Mouse (Mus musculus): ENCODE measurements at regions not wholly inside any gene's neighbourhood (a gene's known extent, or its start where the extent isn't known, plus 50 kb on each side); places are given as distances from the start of the nearest gene placed in this dataset.

DNA sequence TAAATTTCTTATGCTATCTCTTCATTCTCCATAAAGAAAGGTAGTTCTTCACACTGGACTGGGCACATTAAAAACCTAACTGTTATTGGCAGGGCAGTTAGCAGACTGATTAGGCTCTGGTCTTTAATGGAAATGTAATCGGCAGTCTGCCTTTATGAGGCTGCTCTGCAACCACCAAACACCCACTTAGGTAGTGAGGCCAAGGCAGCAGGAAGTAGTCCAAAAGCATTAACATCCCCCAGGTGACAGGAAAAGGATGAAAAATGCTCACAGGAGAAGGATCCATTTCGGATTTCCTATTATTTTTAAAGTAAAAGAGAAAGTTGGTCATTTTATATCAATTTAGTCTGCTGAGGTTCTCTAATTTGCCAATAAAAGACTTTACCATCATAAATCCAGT is 528.9 kb upstream of the Dppa4 start:
- DNase-seq: no peak

DNA sequence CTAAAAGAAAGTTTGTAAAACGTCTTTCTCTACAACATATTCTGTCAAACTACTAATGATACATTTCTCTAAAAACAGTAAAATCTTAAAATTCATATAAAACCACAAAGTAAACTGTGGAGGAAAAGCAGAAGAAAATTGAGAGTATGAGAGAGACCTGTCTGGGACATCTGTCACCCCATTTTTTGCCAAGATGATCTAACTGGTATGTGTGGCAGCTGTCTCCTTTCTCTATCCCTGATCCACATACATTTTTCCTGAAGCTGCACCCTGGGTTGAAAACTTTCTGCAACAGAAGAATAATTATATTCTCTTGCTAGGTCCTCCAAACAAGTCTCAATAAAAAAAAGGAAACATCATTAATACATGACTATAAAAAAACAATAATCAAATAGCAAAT is 525.2 kb upstream of the Dppa4 start:
- no peak for DNase-seq

DNA sequence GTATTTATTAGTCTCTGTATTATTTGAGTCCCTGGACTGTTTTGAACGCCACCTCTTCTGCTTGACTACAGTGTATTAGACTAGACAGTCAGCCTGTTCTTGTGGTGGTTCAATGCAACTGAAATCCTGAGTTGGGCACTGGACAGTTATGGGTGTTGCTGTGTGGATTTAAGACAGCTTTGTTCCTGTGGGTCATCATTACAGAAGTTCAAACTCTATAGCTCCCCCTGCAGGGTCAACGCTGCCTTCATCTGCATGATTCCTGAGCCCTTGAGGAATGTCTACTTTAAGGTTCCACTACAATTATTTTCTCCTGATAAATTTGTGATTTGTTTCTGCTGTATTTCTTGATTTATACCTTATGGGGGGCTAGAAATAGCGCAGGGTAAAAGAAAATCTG is 517.8 kb upstream of the Dppa4 start:
- peak; percentile 14 for DNase-seq

DNA sequence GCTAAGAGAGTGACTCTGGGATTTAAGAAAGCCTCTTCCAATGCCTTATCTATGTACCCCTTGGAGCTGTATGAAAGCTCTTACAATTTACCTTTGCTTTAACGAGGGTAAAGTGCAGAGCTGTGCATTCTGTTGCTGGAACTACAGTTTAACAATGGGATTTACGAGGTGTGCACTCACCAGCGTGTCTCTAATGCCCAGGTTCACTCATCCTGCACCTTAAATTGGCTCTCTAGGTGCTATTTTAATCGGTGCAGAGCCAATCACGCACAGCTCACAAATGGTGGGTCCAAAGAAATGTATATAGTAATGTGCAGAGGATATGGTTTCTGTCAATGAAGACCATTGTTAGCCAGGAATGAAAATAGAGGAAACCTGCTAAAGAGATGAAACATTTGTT is 495.0 kb upstream of the Dppa4 start:
- DNase-seq: no peak

DNA sequence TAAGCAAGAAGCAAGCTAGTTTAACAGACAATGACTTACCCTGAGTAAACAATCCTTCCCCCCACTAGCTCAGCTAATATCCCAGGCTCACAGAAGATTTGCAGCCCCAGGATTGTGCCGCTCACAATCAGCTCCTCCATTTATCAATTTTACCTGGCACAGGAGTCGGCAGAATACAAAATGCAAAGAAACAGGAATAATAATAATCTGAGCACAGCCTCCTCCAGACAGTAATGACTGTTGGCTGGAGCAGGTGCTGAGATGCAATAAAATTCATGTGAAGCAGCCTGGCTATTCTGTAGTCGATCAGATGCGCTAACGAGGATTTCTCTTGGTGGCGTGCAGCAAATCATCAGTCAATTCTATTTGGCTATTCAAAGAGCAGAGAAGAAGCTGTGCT is 492.9 kb upstream of the Dppa4 start:
- DNase-seq: no peak

DNA sequence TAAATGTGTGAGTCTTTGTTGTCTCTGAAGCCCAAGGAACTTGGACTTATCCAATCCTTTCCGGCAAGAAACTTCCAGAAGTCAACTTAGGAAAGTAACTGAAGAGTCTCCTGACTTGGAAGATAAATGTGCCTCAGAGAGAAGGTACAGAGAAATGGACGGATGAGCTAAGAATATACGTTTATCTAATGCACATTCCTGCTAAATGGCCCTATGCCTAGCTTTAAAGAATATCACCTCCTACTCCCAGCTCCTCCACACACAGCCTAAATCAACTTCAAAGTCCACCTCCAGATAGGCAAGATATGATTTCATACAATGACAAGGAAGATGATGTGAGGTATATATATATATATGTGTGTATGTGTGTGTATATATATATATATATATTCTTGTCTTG is 492.1 kb upstream of the Dppa4 start:
- DNase-seq: no peak

DNA sequence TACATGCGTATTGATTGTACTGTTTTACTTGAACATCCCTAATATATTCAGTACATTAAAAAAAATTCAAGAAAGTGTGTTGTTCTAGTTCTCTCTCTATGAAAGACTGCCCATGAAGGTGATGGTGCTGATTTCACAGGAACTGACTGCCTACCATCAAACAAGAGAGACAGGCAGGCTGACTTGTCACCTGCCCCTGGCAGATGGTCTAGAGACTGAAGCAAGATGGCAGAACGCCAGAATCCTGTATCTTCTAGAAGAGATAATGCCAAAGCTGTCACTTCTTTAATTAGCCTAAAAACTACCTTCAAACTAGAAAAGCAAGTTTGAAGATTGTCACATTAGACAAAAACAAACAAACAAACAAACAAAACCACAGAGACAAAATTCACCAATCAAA is 484.7 kb upstream of the Dppa4 start:
- no peak for DNase-seq

DNA sequence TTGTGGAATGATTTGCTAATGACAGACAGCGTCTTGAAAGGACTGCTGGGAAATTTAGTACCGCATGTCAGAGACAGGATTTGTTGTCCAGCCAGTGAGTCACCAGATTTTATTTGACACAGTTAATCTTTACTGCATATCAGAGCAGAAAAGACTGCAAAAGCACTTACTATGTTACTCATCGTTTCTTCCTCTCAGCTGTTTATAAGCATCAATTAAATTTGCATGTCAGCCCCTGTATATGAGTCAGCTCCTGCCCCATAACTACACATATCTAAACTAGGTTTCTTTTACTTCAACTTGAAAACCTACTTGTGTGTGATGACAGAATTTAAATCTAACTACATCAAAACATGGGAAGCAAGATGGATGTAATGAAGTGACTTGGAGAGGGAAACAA is 440.4 kb upstream of the Dppa4 start:
- DNase-seq: no peak

DNA sequence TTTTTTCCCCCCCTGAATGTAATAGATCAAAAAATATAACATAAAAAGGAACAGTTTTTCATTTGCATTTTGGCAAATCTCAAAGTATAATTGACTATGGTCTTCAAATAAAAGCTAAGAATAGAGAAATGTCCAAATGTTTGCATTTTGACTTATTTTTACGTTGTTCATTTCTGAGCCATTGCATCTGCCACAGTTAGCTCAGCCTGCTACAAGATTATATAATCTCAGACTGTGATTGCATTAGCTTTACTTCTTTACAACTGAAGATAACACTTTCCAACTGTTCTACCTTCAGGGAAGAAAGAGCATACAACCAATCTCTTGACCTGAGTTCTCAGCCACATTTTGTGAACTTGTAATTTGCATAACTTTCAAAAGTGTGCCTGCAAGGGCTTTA is 431.9 kb upstream of the Dppa4 start:
- no peak for DNase-seq

DNA sequence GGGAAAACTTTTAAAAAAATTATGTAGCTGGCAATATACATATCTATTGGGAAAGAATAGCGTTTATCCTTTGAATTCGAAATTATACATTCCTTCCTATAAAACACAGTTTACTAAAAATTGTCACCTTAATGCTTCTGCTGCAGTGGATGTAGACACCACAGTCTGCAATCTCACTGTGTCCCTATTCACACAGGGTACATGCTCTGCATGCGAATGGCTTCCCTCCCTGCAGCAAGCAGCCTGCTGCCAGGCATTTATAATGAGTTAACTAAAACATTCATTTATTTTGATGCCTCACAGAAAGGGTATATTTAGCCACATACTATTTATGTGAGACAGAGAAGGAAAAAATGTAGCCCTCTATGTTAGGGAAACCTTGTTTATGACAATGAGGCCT is 423.7 kb upstream of the Dppa4 start:
- no peak for DNase-seq

DNA sequence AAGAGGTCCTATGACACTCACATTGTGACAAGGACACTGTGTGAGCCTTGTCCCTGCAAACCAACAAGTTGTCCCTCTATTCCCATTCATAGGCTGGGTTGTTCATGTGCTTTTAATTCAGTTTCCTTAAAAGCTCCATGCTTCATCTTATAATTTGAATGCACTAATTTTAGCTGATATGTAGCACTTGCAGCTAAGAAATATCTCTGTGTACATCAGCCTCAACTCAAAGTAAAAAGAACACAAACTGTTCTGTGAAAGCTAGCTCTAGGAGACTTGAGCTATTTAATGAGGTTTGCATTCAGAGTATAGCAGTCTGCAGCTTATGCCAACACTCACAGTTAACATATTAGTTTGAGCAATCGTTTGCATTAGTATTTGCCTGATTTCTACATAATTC is 408.3 kb upstream of the Dppa4 start:
- no peak for DNase-seq

DNA sequence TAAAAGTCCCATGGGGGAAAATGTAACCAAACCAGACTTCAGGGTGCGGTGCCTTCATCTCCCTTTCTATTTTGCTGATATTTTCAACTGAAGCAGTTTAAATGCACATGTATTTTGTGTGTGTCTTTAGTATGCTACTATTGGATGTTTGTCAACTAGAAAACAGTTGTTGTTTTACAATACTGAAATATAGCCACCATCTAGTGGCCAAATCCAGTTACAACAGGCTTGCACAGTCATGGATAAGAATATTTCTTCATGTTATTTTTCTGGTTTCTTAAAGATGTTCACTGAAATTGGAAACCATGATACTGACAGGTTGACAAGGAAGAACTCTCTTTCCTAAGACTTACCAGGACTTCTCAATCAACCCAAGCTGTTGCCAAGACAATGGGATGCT is 400.1 kb upstream of the Dppa4 start:
- DNase-seq: no peak

DNA sequence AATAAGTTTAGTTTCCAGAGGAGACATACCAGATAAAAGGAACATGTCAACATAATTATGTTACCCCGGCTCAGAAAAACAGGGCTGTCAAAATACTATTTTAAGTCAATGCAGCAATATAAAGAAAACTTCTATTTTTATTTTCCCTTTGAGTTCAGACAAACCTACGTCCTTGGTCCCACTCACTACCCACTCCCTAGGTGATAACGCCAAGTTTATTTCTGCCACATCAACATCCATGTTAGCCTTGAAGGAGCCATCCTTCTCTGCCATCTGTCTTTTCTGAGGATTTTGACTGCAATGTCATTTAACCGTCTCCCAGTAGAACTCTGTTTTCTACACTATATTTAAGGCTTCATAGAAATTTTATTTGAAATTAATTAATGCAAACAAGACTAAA is 396.5 kb upstream of the Dppa4 start:
- DNase-seq: no peak

DNA sequence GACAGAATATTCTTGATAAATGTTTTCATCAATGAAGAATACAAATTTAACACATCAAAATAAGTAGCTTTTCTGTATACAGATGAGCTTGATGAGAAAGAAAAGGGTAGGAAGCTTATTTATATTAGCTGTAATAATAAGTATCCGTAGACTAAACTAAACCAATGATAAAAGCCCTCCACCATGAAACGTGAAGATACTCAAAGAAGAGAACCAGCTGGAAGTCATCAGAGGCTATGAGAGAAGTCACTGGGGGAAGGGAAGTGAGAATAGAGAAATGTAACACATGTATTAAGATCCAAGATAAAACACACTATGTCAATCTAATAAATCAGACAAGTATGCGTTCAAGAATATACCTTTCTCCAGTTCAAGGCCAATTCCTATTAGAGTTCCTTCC is 382.7 kb upstream of the Dppa4 start:
- DNase-seq: no peak

DNA sequence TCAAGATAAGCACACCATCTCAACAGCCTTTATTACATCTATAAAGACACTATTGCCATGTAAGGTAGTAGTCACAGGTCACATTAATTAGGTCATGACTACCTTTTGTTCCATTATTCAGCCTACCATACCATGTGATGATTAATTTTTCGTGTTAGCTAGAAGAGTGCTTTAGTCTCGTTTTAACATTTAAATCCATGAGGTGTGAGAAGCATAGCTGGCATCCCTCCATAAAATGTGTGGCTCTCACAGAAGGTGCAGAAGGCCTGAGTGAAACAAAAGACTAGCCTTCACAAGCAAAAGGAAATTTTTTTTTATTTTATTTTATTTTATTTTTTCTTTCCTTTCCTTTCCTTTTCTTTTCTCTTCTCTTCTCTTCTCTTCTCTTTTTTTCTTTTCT is 345.5 kb upstream of the Dppa4 start:
- DNase-seq: no peak
